Mouse (Mus musculus) spleen, postnatal 14 days (tissue): ENCODE results near the gene Abr.

Experiments used
- DNase-seq, 2 experiments: peaks; one replicate each; pipeline ENCODE4 v3.0.0; 2021 to 2022; ENCODE audit warnings: low spot score in 2 of 2

Gene Abr

GRCm38 (mm10) chr11:76569436-76569835, 52.7 kb downstream of the Abr start:
- no peak for DNase-seq

- no peak for DNase-seq
Observed at GRCm38 (mm10) chr11:76566081-76566480, 56.0 kb downstream of the Abr start.

GRCm38 (mm10) chr11:76562584-76562983, 59.5 kb downstream of the Abr start:
- no peak for DNase-seq

- DNase-seq, result no peak
Observed at GRCm38 (mm10) chr11:76562165-76562564, 59.9 kb downstream of the Abr start.

- no peak for DNase-seq
Observed at GRCm38 (mm10) chr11:76557837-76558236, 64.3 kb downstream of the Abr start.

- DNase-seq, result no peak
Observed at GRCm38 (mm10) chr11:76548153-76548721, 73.9 kb downstream of the Abr start.

GRCm38 (mm10) chr11:76547420-76547819, 74.7 kb downstream of the Abr start:
- no peak for DNase-seq

- no peak for DNase-seq
Observed at GRCm38 (mm10) chr11:76546431-76546830, 75.7 kb downstream of the Abr start.

- no peak for DNase-seq
Observed at GRCm38 (mm10) chr11:76543300-76543699, 78.8 kb downstream of the Abr start.

GRCm38 (mm10) chr11:76540973-76541372, 81.1 kb downstream of the Abr start:
- DNase-seq, result peak in 1 of 2 experiments; percentile 50

- DNase-seq, result no peak
Observed at GRCm38 (mm10) chr11:76537401-76537800, 84.7 kb downstream of the Abr start.

GRCm38 (mm10) chr11:76536576-76537354, 85.3 kb downstream of the Abr start:
- peak in 1 of 2 experiments; percentile 9 for DNase-seq

GRCm38 (mm10) chr11:76532001-76532400, 90.1 kb downstream of the Abr start:
- no peak for DNase-seq

- DNase-seq, result no peak
Observed at GRCm38 (mm10) chr11:76530966-76531678, 91.0 kb downstream of the Abr start.

- no peak for DNase-seq
Observed at GRCm38 (mm10) chr11:76530168-76530935, 91.8 kb downstream of the Abr start.

GRCm38 (mm10) chr11:76529352-76530141, 92.6 kb downstream of the Abr start:
- DNase-seq, result no peak

GRCm38 (mm10) chr11:76525646-76526351, 96.3 kb downstream of the Abr start:
- no peak for DNase-seq

- peak in 1 of 2 experiments; percentile 31 for DNase-seq
Observed at GRCm38 (mm10) chr11:76524947-76525346, 97.2 kb downstream of the Abr start.

- no peak for DNase-seq
Observed at GRCm38 (mm10) chr11:76523356-76523755, 98.8 kb downstream of the Abr start.

GRCm38 (mm10) chr11:76520889-76521288, 101.2 kb downstream of the Abr start:
- no peak for DNase-seq

GRCm38 (mm10) chr11:76518613-76519012, 103.5 kb downstream of the Abr start:
- no peak for DNase-seq
